In genomic region chr11:68585890-68586289, GRCm38 (mm10) we compare ENCODE assay signal across 11 mouse cellular contexts. TPM values are rescaled to one million over a fixed set of nuclear protein-coding genes. Genes with fewer than 3 reads are reported as not detected.
DNase-seq lines count a peak whose midpoint lies in the region; ATAC-seq and TF ChIP-seq lines count a peak whose summit lies in the region.
"Had no signal": no experiment of that assay in that cellular context is flagged by ENCODE, and none has a peak within 500 bp of the region (broad histone marks: within the 10 kb centered on the region; RNA-seq: fewer than 3 reads in every experiment).

No protein-coding gene starts in this region.

- ATAC-seq in hindbrain, postnatal 0 days, result no peak

- no peaks in the 10 kb centered on the region for H3K27me3 ChIP-seq in hindbrain, postnatal 0 days (ENCODE audit: insufficient read depth, low read length)
- no peaks in the 10 kb centered on the region for H3K27me3 ChIP-seq in hindbrain, embryonic 10.5 days (ENCODE audit: insufficient read depth, poor library complexity, severe bottlenecking)

- DNase-seq in hindbrain, postnatal 0 days (ENCODE audit: low spot score), result peak; percentile 33
- no peak for DNase-seq in hindbrain, embryonic 10.5 days (ENCODE audit: low spot score)
- peak; percentile 27 for DNase-seq in thymus, postnatal 14 days
- no peak for DNase-seq in thymus, adult 18-20 months
- DNase-seq in heart, postnatal 14 days, result peak; percentile 26 to 40
- DNase-seq in yolk sac, embryonic 10.5 days (ENCODE audit: low spot score), result peak; percentile 33
- DNase-seq in layer of hippocampus, adult 8-10 months (ENCODE audit: low spot score in 2 of 2), result no peak
- DNase-seq in right cerebral cortex, postnatal 4 days, result no peak
- DNase-seq: gastrocnemius, postnatal 14 days; right cerebral cortex, postnatal 14 days had no signal

- no peaks in the 10 kb centered on the region for H3K36me3 ChIP-seq in hindbrain, postnatal 0 days (ENCODE audit: insufficient read depth, low read length)
- H3K36me3 ChIP-seq in hindbrain, embryonic 10.5 days, result no peaks in the 10 kb centered on the region

- peak; percentile 53 for TF ChIP-seq CTCF in hindbrain, postnatal 0 days (IDR thresholded peaks at IDR 0.05; ENCODE audit: low read depth)

- intact Hi-C loops in heart, postnatal 14 days (cut with DNase I), result loop anchor here (5.0 kb wide), 3 partner anchors 106 to 221 kb away; partner anchors contain the start of gene Myh10

- no peaks in the 10 kb centered on the region for H3K9me3 ChIP-seq in hindbrain, postnatal 0 days (ENCODE audit: low read length)
- H3K9me3 ChIP-seq in hindbrain, embryonic 10.5 days, result no peaks in the 10 kb centered on the region
- H3K9me3 ChIP-seq: megakaryocyte, embryonic 14.5 days had no signal

- H3K4me2 ChIP-seq in hindbrain, postnatal 0 days (ENCODE audit: low read depth, low read length), result no peak overlapping the region

- no peak overlapping the region for H3K4me3 ChIP-seq in hindbrain, postnatal 0 days (ENCODE audit: low read length)
- no peak overlapping the region for H3K4me3 ChIP-seq in hindbrain, embryonic 10.5 days
- H3K4me3 ChIP-seq: megakaryocyte, embryonic 14.5 days had no signal

- H3K4me1 ChIP-seq in hindbrain, postnatal 0 days (ENCODE audit: insufficient read depth, low read length), result peaks cover 3% of the 10 kb centered on the region; the same call in 1 of the 2 replicates
- H3K4me1 ChIP-seq in hindbrain, embryonic 10.5 days (replicated peaks), result peaks cover 31% of the 10 kb centered on the region
- H3K4me1 ChIP-seq: megakaryocyte, embryonic 14.5 days had no signal

- no peak overlapping the region for H3K9ac ChIP-seq in hindbrain, postnatal 0 days (replicated peaks; ENCODE audit: low read length)

- no peak overlapping the region for H3K27ac ChIP-seq in hindbrain, postnatal 0 days
- no peak overlapping the region for H3K27ac ChIP-seq in hindbrain, embryonic 10.5 days

- WGBS in hindbrain, postnatal 0 days, result 22% methylated on average over 3 of the region's 3 CpGs
- WGBS in hindbrain, embryonic 10.5 days, result 28% methylated on average over 3 of the region's 3 CpGs

RNA-seq across cellular contexts. Expression of gene Ccdc42, which starts 0.9 kb away (rescaled TPM):
- total RNA-seq in hindbrain, postnatal 0 days (2014; rRNA removed), result 0.25 TPM in 1 of 2 replicates, not detected in the other
- 0.28 and 0.44 TPM in 2 replicates for polyA plus RNA-seq in hindbrain, postnatal 0 days (2015; fragmentation: Nextera tagmentation; extraction: Ambion mirVana)
- polyA plus RNA-seq in hindbrain, embryonic 10.5 days (2016; fragmentation: Nextera tagmentation; extraction: Ambion mirVana), result 2.5 and 3.1 TPM in 2 replicates
- total RNA-seq in heart, postnatal 14 days (2021), result not detected
- total RNA-seq in layer of hippocampus, adult 8-10 months (2022), result 1 to 10 TPM; 1.8 to 2.5 (median 2.0) TPM

RNA-seq across cellular contexts. Expression of gene Mfsd6l, which starts 29.9 kb away (rescaled TPM):
- total RNA-seq in hindbrain, postnatal 0 days (2014; rRNA removed), result 0.10 TPM in 1 of 2 replicates, not detected in the other
- 0.11 TPM in 2 replicates for polyA plus RNA-seq in hindbrain, postnatal 0 days (2015; fragmentation: Nextera tagmentation; extraction: Ambion mirVana)
- 0.17 and 0.22 TPM in 2 replicates for polyA plus RNA-seq in hindbrain, embryonic 10.5 days (2016; fragmentation: Nextera tagmentation; extraction: Ambion mirVana)
- total RNA-seq in heart, postnatal 14 days (2021), result under 1 TPM; 0.24 to 0.43 TPM
- total RNA-seq in layer of hippocampus, adult 8-10 months (2022), result not detected
- total RNA-seq: gastrocnemius, postnatal 14 days had no signal

Comparison
In these comparisons a context has a peak if more than half of its experiments do, and no peak if none do; other contexts are left out.
1. DNase-seq: peak in hindbrain, postnatal 0 days (single experiment), thymus, postnatal 14 days (single experiment), heart, postnatal 14 days (2 of 2) and yolk sac, embryonic 10.5 days (single experiment); none in hindbrain, embryonic 10.5 days (single experiment), thymus, adult 18-20 months (0 of 2), layer of hippocampus, adult 8-10 months (0 of 2) and right cerebral cortex, postnatal 4 days (single experiment).